Mouse (Mus musculus): ENCODE measurements around the gene Myo10. TPM values are rescaled to one million over a fixed set of nuclear protein-coding genes. Genes with fewer than 3 reads are reported as not detected.

Myo10 gene
- polyA plus RNA-seq, 1 experiment from 2014 or later = 48.4 TPM

- Histone ChIP-seq H3K36me3 (ENCODE audit: control insufficient read depth, insufficient read depth, low read length) (no peaks in the 10 kb centered on the region; the same call in 1 of the 2 replicates), H3K4me1 (ENCODE audit: control insufficient read depth, insufficient read depth, low read length) (peaks cover 3% of the 10 kb centered on the region; the same call in 1 of the 2 replicates), H3K4me3 (ENCODE audit: low read depth, low read length) (no peak overlapping the region), H3K27me3 (ENCODE audit: control insufficient read depth, insufficient read depth, low read length) (no peaks in the 10 kb centered on the region), H3K4me2 (ENCODE audit: low read depth, severe bottlenecking) (no peak overlapping the region), H3K9me3 (ENCODE audit: control insufficient read depth, low read length) (peaks cover 2% of the 10 kb centered on the region; the same call in 1 of the 2 replicates), H3K9ac (ENCODE audit: low read length) (no peak overlapping the region), H3K27ac (replicated peaks; ENCODE audit: low read depth, low read length) (no peak overlapping the region)
- ATAC-seq (ENCODE audit: insufficient number of reproducible peaks, low FRiP score, low TSS enrichment, low read depth) (no peak), DNase-seq (ENCODE audit: low spot score) (no peak)
- whole genome bisulfite sequencing = 60% methylated on average over 6 of the region's 6 CpGs
These were observed 133.2 kb downstream of the Myo10 start for GRCm38 (mm10) chr15:25755536-25755935.

DNA sequence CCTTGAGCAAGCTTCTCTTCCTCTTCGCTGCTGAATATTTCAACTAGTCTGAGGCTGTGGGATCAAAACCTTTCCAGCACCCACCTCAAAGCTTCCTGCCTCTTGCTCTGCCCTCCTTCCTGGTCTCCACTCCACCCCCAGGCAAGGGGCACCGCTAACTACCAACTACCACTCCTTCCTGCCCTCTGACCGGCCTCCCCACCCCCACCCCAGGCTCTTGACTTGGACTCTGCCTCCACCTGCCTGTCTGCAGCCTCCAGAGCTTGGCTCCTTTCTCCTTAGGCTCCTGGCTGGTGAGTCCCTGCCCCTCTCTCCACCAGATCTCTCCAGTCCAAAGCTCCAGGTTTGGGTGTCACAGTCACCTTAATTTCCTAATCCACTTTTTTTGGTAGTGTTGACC, 133.7 kb downstream of the Myo10 start:
- ATAC-seq (ENCODE audit: insufficient number of reproducible peaks, low FRiP score, low TSS enrichment, low read depth) = no peak
- WGBS = 60% methylated on average over 3 of the region's 3 CpGs
- Histone ChIP-seq H3K27ac (replicated peaks; ENCODE audit: low read depth, low read length) (no peak overlapping the region), H3K9ac (ENCODE audit: low read length) (no peak overlapping the region), H3K27me3 (ENCODE audit: control insufficient read depth, insufficient read depth, low read length) (no peaks in the 10 kb centered on the region), H3K4me3 (ENCODE audit: low read depth, low read length) (no peak overlapping the region), H3K4me1 (ENCODE audit: control insufficient read depth, insufficient read depth, low read length) (peaks cover 3% of the 10 kb centered on the region; the same call in 1 of the 2 replicates), H3K4me2 (ENCODE audit: low read depth, severe bottlenecking) (no peak overlapping the region), H3K36me3 (ENCODE audit: control insufficient read depth, insufficient read depth, low read length) (no peaks in the 10 kb centered on the region; the same call in 1 of the 2 replicates), H3K9me3 (ENCODE audit: control insufficient read depth, low read length) (peaks cover 2% of the 10 kb centered on the region; the same call in 1 of the 2 replicates)
- no peak for DNase-seq (ENCODE audit: low spot score)

DNA sequence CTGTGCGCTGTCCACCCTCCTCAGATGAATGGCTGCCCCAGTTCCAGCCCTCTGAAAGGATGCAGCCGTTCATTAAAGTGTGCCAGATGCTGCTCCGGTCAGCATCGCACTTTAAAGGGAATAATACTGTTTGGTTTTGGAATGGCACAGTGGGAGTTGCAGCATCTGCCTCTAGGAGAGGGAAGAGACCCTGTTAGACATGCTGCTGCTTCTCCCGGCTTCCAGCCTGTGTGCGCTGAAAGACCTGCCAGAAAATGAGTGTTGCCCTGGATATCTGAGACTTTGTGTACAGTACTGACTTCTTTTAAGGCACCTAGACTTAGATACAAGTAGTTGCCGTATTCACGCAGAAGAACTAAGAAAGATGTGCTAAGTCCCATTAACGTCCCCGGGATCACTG, 135.7 kb downstream of the Myo10 start:
- no peak for DNase-seq (ENCODE audit: low spot score)

DNA sequence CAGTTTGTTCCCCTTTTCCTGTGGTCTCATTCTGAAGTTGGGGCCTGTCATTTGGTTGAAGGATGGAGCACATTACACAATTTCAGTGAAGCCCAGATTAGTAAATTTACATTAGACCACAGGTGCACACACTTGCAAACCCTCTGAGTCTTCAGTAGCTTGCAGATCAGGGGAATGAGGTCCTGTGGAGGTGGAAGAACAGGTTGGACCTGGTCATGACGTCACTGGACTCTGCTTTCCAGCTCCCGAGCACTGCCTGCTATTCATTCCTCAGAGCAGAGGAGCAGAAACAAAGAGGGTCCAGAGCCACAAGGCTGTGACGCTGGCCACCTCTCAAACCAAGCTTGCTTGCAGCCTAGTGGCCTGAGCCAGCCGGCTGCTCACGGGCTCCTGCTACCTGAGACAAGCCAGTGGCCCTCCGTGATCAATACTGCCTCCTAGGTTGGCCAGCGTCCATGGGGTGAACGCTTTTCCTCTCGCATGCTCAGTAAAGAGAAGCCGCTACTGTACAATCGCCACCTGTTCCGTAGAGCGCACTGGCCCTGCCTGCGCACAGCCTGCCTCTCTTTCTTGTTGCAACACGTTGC, 136.3 kb downstream of the Myo10 start:
- Histone ChIP-seq H3K36me3 (ENCODE audit: control insufficient read depth, insufficient read depth, low read length) (no peaks in the 10 kb centered on the region; the same call in 1 of the 2 replicates), H3K27ac (replicated peaks; ENCODE audit: low read depth, low read length) (peak overlapping the region; percentile 8; the same call in 1 of the 2 replicates), H3K4me3 (ENCODE audit: low read depth, low read length) (no peak overlapping the region), H3K9me3 (ENCODE audit: control insufficient read depth, low read length) (peaks cover 2% of the 10 kb centered on the region; the same call in 1 of the 2 replicates), H3K4me2 (ENCODE audit: low read depth, severe bottlenecking) (no peak overlapping the region), H3K27me3 (ENCODE audit: control insufficient read depth, insufficient read depth, low read length) (no peaks in the 10 kb centered on the region), H3K4me1 (ENCODE audit: control insufficient read depth, insufficient read depth, low read length) (peaks cover 3% of the 10 kb centered on the region; the same call in 1 of the 2 replicates), H3K9ac (ENCODE audit: low read length) (no peak overlapping the region)
- 72% methylated on average over 15 of the region's 15 CpGs for WGBS
- DNase-seq (ENCODE audit: low spot score) = peak; percentile 44
- no peak for ATAC-seq (ENCODE audit: insufficient number of reproducible peaks, low FRiP score, low TSS enrichment, low read depth)

More for the DNA sequence above, 135.7 kb downstream of the Myo10 start:
- Histone ChIP-seq H3K9ac (ENCODE audit: low read length) (no peak overlapping the region), H3K4me2 (ENCODE audit: low read depth, severe bottlenecking) (no peak overlapping the region), H3K4me1 (ENCODE audit: control insufficient read depth, insufficient read depth, low read length) (peaks cover 3% of the 10 kb centered on the region; the same call in 1 of the 2 replicates), H3K27ac (replicated peaks; ENCODE audit: low read depth, low read length) (no peak overlapping the region), H3K9me3 (ENCODE audit: control insufficient read depth, low read length) (peaks cover 2% of the 10 kb centered on the region; the same call in 1 of the 2 replicates), H3K27me3 (ENCODE audit: control insufficient read depth, insufficient read depth, low read length) (no peaks in the 10 kb centered on the region), H3K36me3 (ENCODE audit: control insufficient read depth, insufficient read depth, low read length) (no peaks in the 10 kb centered on the region; the same call in 1 of the 2 replicates), H3K4me3 (ENCODE audit: low read depth, low read length) (no peak overlapping the region)
- 62% methylated on average over 10 of the region's 10 CpGs for WGBS
- no peak for ATAC-seq (ENCODE audit: insufficient number of reproducible peaks, low FRiP score, low TSS enrichment, low read depth)

DNA sequence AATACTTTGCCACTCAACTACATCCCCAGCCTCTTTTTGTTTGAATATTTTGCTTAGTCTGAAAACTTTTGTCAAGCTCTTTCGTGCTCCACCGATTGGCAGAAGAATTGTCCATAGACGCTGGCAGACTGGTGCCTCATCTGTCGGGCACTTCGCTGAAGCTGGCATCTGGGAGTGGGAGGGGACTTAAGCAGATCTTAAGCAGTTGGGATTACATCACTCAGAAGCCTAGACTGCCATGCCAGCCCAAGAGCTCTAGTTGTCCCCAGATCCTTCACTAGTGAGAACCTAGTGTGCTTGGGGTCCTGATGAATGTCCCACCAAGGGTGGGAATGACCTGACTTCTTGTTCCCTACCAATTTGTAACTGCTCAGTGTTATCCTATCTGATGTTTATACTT, 138.0 kb downstream of the Myo10 start:
- 86% methylated on average over 5 of the region's 5 CpGs for WGBS
- no peak overlapping the region for H3K9ac ChIP-seq (ENCODE audit: low read length)
- no peak overlapping the region for H3K4me2 ChIP-seq (ENCODE audit: low read depth, severe bottlenecking)
- no peaks in the 10 kb centered on the region for H3K27me3 ChIP-seq (ENCODE audit: control insufficient read depth, insufficient read depth, low read length)
- no peak overlapping the region for H3K4me3 ChIP-seq (ENCODE audit: low read depth, low read length)
- ATAC-seq (ENCODE audit: insufficient number of reproducible peaks, low FRiP score, low TSS enrichment, low read depth) = no peak
- H3K36me3 ChIP-seq (ENCODE audit: control insufficient read depth, insufficient read depth, low read length) = no peaks in the 10 kb centered on the region; the same call in 1 of the 2 replicates
- no peak overlapping the region for H3K27ac ChIP-seq (replicated peaks; ENCODE audit: low read depth, low read length)
- peaks cover 3% of the 10 kb centered on the region; the same call in 1 of the 2 replicates for H3K4me1 ChIP-seq (ENCODE audit: control insufficient read depth, insufficient read depth, low read length)
- peaks cover 2% of the 10 kb centered on the region; the same call in 1 of the 2 replicates for H3K9me3 ChIP-seq (ENCODE audit: control insufficient read depth, low read length)
- DNase-seq (ENCODE audit: low spot score) = no peak

- Histone ChIP-seq H3K9ac (ENCODE audit: low read length) (no peak overlapping the region), H3K4me3 (ENCODE audit: low read depth, low read length) (no peak overlapping the region), H3K36me3 (ENCODE audit: control insufficient read depth, insufficient read depth, low read length) (no peaks in the 10 kb centered on the region; the same call in 1 of the 2 replicates)
These were observed 138.7 kb downstream of the Myo10 start for GRCm38 (mm10) chr15:25761049-25761448.

DNA sequence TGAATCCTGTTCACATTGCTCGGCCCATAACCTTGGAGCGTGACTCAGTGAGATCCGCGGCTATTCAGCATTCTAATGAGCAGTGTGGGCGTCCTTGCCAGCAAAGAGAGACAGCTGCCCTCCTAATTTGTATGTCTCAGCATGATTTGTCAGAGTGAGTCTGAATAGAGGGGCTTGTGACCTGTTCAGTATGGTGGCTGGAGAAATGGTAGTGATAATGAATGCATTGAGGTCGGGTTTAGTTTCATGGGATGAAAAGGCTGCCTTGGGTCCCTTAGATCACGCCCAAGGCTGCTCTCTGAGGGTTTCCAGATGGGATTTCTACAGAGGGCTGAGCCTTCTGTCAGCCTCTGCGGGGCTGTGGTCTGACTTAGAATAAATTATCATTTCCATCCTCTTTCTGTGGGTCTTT, 139.5 kb downstream of the Myo10 start:
- Histone ChIP-seq H3K36me3 (ENCODE audit: control insufficient read depth, insufficient read depth, low read length) (no peaks in the 10 kb centered on the region; the same call in 1 of the 2 replicates), H3K27me3 (ENCODE audit: control insufficient read depth, insufficient read depth, low read length) (no peaks in the 10 kb centered on the region), H3K9me3 (ENCODE audit: control insufficient read depth, low read length) (no peaks in the 10 kb centered on the region), H3K4me1 (ENCODE audit: control insufficient read depth, insufficient read depth, low read length) (peaks cover 3% of the 10 kb centered on the region; the same call in 1 of the 2 replicates), H3K4me2 (ENCODE audit: low read depth, severe bottlenecking) (no peak overlapping the region), H3K27ac (replicated peaks; ENCODE audit: low read depth, low read length) (no peak overlapping the region), H3K9ac (ENCODE audit: low read length) (no peak overlapping the region), H3K4me3 (ENCODE audit: low read depth, low read length) (no peak overlapping the region)
- ATAC-seq (ENCODE audit: insufficient number of reproducible peaks, low FRiP score, low TSS enrichment, low read depth) (no peak), DNase-seq (ENCODE audit: low spot score) (no peak)
- 16% methylated on average over 8 of the region's 8 CpGs for WGBS

More at GRCm38 (mm10) chr15:25761049-25761448, 138.7 kb downstream of the Myo10 start:
- no peak overlapping the region for H3K4me2 ChIP-seq (ENCODE audit: low read depth, severe bottlenecking)
- no peak overlapping the region for H3K27ac ChIP-seq (replicated peaks; ENCODE audit: low read depth, low read length)
- no peaks in the 10 kb centered on the region for H3K27me3 ChIP-seq (ENCODE audit: control insufficient read depth, insufficient read depth, low read length)
- WGBS = 75% methylated on average over 2 of the region's 2 CpGs
- H3K4me1 ChIP-seq (ENCODE audit: control insufficient read depth, insufficient read depth, low read length) = peaks cover 3% of the 10 kb centered on the region; the same call in 1 of the 2 replicates
- ATAC-seq (ENCODE audit: insufficient number of reproducible peaks, low FRiP score, low TSS enrichment, low read depth) (no peak), DNase-seq (ENCODE audit: low spot score) (no peak)
- H3K9me3 ChIP-seq (ENCODE audit: control insufficient read depth, low read length) = peaks cover 2% of the 10 kb centered on the region; the same call in 1 of the 2 replicates

GRCm38 (mm10) chr15:25762306-25762705, 140.0 kb downstream of the Myo10 start:
- ATAC-seq (ENCODE audit: insufficient number of reproducible peaks, low FRiP score, low TSS enrichment, low read depth) (peak; percentile 51), DNase-seq (ENCODE audit: low spot score) (peak; percentile 42)
- no peak overlapping the region for H3K27ac ChIP-seq (replicated peaks; ENCODE audit: low read depth, low read length)
- no peak overlapping the region for H3K4me2 ChIP-seq (ENCODE audit: low read depth, severe bottlenecking)
- no peak overlapping the region for H3K9ac ChIP-seq (ENCODE audit: low read length)
- peaks cover 3% of the 10 kb centered on the region; the same call in 1 of the 2 replicates for H3K4me1 ChIP-seq (ENCODE audit: control insufficient read depth, insufficient read depth, low read length)
- no peaks in the 10 kb centered on the region; the same call in 1 of the 2 replicates for H3K36me3 ChIP-seq (ENCODE audit: control insufficient read depth, insufficient read depth, low read length)
- no peak overlapping the region for H3K4me3 ChIP-seq (ENCODE audit: low read depth, low read length)
- WGBS = 25% methylated on average over 8 of the region's 8 CpGs
- H3K9me3 ChIP-seq (ENCODE audit: control insufficient read depth, low read length) = no peaks in the 10 kb centered on the region
- no peaks in the 10 kb centered on the region for H3K27me3 ChIP-seq (ENCODE audit: control insufficient read depth, insufficient read depth, low read length)
